Mouse (Mus musculus) hindbrain, postnatal 0 days (tissue): ENCODE measurements around the gene Col28a1. TPM values are rescaled to one million over a fixed set of nuclear protein-coding genes. Genes with fewer than 3 reads are reported as not detected.

ENCODE experiments used
- ATAC-seq: fragments of 200-750 bp; cut with Nextera tagmentation; 2 replicates; pipeline ENCODE4 v1.8.0; 2017; ENCODE audit warnings: mild to moderate bottlenecking, moderate TSS enrichment, moderate library complexity
- DNase-seq: peaks from one replicate; pipeline ENCODE4 v3.0.0-alpha.2; 2015; ENCODE audit warnings: low spot score
- H3K27ac ChIP-seq: fragments of 300-500 bp; sonication (generic); 2 replicates; pipeline ENCODE4 v1.5.1; 2014; ENCODE audit warnings: mild to moderate bottlenecking
- H3K27me3 ChIP-seq: fragments of 300-500 bp; sonication (generic); 2 replicates; pipeline ENCODE4 v1.6.1; 2014; ENCODE audit warnings: low read length, mixed read lengths; ENCODE audit not compliant: insufficient read depth
- H3K36me3 ChIP-seq: fragments of 300-500 bp; sonication (generic); 2 replicates; pipeline ENCODE4 v1.6.1; 2014; ENCODE audit warnings: low read length, mixed read lengths; ENCODE audit not compliant: insufficient read depth
- H3K4me1 ChIP-seq: fragments of 300-500 bp; sonication (generic); 2 replicates; pipeline ENCODE4 v1.6.1; 2014; ENCODE audit warnings: antibody characterized with exemption, low read length, mixed read lengths; ENCODE audit not compliant: insufficient read depth
- H3K4me2 ChIP-seq: fragments of 300-500 bp; sonication (generic); 2 replicates; pipeline ENCODE4 v1.6.1; 2014; ENCODE audit warnings: low read depth, mild to moderate bottlenecking, low read length, moderate library complexity, mixed read lengths
- H3K4me3 ChIP-seq: fragments of 300-500 bp; sonication (generic); 2 replicates; pipeline ENCODE4 v1.5.1; 2014; ENCODE audit warnings: low read length
- H3K9ac ChIP-seq: fragments of 300-500 bp; sonication (generic); replicated peaks from 2 replicates; pipeline ENCODE4 v1.6.1; 2014; ENCODE audit warnings: mild to moderate bottlenecking, low read length, moderate library complexity, mixed read lengths
- H3K9me3 ChIP-seq: fragments of 300-500 bp; sonication (generic); 2 replicates; pipeline ENCODE4 v1.6.1; 2016; ENCODE audit warnings: low read length, mixed read lengths
- CTCF ChIP-seq: IDR thresholded peaks from 2 replicates; pipeline ENCODE4 v1.5.1; 2016; ENCODE audit warnings: antibody characterized with exemption, control low read depth, low read depth
- WGBS: fragments of 180-500 bp; shearing (Covaris S2); extraction: QIAGEN DNeasy Blood & Tissue Kit; methylation state at CpG from one replicate; pipeline ENCODE4 v1.1.7; 2014; 5-methylcytosine and 5-hydroxymethylcytosine counted together
- polyA plus RNA-seq: library from polyadenylated mRNA; unstranded; fragments of >200 nt; fragmentation: Nextera tagmentation; extraction: Ambion mirVana; gene quantifications from 2 replicates; pipeline ENCODE4 v1.2.1, GENCODE M21; 2015
- total RNA-seq: library from RNA; depleted of rRNA; stranded (reverse); fragments of >200 nt; gene quantifications from 2 replicates; pipeline ENCODE4 v1.2.3, GENCODE M21; 2014

Col28a1 gene
- total and polyA plus RNA-seq, 2 experiments from 2014 or later, result 0.94 to 1.4 TPM

GRCm38 (mm10) chr6:8160001-8160400, 32.4 kb downstream of the Col28a1 start:
- H3K4me3 ChIP-seq, result no peak overlapping the region
- 51% methylated on average over 2 of the region's 2 CpGs for WGBS
- no peak overlapping the region for H3K4me2 ChIP-seq
- H3K36me3 ChIP-seq, result no peaks in the 10 kb centered on the region
- ATAC-seq (no peak), DNase-seq (no peak)
- no peaks in the 10 kb centered on the region for H3K27me3 ChIP-seq
- no peaks in the 10 kb centered on the region for H3K4me1 ChIP-seq
- H3K9ac ChIP-seq, result no peak overlapping the region
- H3K27ac ChIP-seq, result no peak overlapping the region
- no peak for TF ChIP-seq CTCF
- no peaks in the 10 kb centered on the region for H3K9me3 ChIP-seq

DNA sequence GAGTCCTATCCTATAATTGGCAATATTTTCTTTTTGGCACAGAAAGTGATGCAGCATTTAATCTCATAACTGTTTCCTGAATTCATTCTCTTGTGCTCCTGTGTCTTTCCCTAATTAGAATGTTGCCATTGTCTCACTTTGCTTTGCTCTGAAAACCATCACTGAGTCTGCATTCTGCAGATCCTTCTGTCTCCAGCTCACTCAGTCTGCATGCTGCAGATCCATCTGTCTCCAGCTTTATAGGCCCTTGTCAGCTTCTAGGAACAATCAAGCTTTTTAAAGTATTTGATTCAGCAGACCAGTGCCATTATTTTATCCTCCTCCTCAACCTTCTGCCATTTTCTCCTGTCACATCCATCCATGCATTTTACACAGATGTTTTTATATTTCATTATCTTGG, 35.3 kb downstream of the Col28a1 start:
- no peak overlapping the region for H3K4me2 ChIP-seq
- ATAC-seq, result no peak
- no peak overlapping the region for H3K4me3 ChIP-seq
- H3K36me3 ChIP-seq, result no peaks in the 10 kb centered on the region
- H3K4me1 ChIP-seq, result no peaks in the 10 kb centered on the region
- no peak for DNase-seq
- no peak for TF ChIP-seq CTCF
- H3K27me3 ChIP-seq, result no peaks in the 10 kb centered on the region
- H3K9me3 ChIP-seq, result no peaks in the 10 kb centered on the region
- H3K9ac ChIP-seq, result no peak overlapping the region
- H3K27ac ChIP-seq, result no peak overlapping the region

- TF ChIP-seq CTCF, result no peak
- Histone ChIP-seq H3K9me3 (no peaks in the 10 kb centered on the region), H3K9ac (no peak overlapping the region), H3K36me3 (no peaks in the 10 kb centered on the region), H3K4me2 (no peak overlapping the region), H3K4me3 (no peak overlapping the region), H3K4me1 (no peaks in the 10 kb centered on the region), H3K27ac (no peak overlapping the region), H3K27me3 (no peaks in the 10 kb centered on the region)
- 52% methylated on average over 10 of the region's 10 CpGs for WGBS
- DNase-seq, result peak; percentile 28
- ATAC-seq, result peak; percentile 32; the same call in 1 of the 2 replicates
Measured at GRCm38 (mm10) chr6:8152551-8153361, 39.7 kb downstream of the Col28a1 start.

DNA sequence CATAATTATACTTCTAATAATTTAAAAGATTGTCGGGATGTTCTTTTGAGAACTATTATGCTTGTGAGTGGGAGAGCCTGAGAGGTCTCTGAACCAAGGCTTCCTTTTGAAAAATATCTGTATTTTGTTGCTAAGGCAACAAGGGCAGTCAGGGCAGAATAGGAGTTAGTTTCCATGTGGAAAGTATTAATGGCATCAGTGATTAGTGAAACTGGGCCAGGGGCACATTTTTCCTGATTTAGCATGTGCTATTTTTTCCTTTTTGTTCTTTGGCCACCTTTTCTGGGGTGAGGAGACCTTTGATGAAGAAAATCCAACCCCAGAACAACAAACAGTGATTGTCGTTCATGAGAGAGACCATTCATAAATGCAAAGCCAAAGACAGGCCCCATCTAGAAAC, 43.5 kb downstream of the Col28a1 start:
- Histone ChIP-seq H3K4me1 (no peaks in the 10 kb centered on the region), H3K27ac (no peak overlapping the region), H3K36me3 (no peaks in the 10 kb centered on the region), H3K9me3 (no peaks in the 10 kb centered on the region), H3K9ac (no peak overlapping the region), H3K4me2 (no peak overlapping the region), H3K27me3 (no peaks in the 10 kb centered on the region), H3K4me3 (no peak overlapping the region)
- WGBS, result 82% methylated on average over 2 of the region's 2 CpGs
- TF ChIP-seq CTCF, result no peak
- ATAC-seq (no peak), DNase-seq (no peak)

GRCm38 (mm10) chr6:8141881-8142280, 50.5 kb downstream of the Col28a1 start:
- Histone ChIP-seq H3K36me3 (no peaks in the 10 kb centered on the region), H3K9me3 (no peaks in the 10 kb centered on the region), H3K4me3 (no peak overlapping the region), H3K4me2 (no peak overlapping the region), H3K9ac (no peak overlapping the region), H3K27ac (no peak overlapping the region), H3K4me1 (no peaks in the 10 kb centered on the region), H3K27me3 (no peaks in the 10 kb centered on the region)
- WGBS, result 48% methylated on average over 1 of the region's 1 CpGs
- TF ChIP-seq CTCF, result no peak
- ATAC-seq (no peak), DNase-seq (no peak)

DNA sequence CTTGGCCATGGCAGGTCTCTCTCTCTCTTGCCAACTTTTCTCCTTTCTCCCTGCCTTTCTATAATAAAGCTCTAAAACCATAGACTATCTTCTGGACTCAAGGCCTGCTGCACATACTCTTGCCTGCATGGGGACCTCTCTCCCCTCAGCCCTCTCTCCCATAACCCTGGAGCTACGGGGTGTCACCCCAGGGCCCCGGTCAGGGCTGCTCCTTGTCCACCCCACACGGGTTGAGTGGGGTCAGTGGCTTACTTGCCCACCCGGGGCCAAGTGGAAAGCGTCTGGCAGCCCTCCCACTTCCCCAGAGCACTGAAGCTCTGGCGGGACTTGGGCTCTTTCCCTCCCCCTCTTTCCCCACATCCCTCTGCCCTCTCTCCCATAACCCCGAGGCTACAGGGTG, 62.3 kb downstream of the Col28a1 start:
- Histone ChIP-seq H3K4me3 (no peak overlapping the region), H3K4me1 (no peaks in the 10 kb centered on the region), H3K27me3 (no peaks in the 10 kb centered on the region), H3K27ac (no peak overlapping the region), H3K4me2 (no peak overlapping the region), H3K9me3 (no peaks in the 10 kb centered on the region), H3K36me3 (no peaks in the 10 kb centered on the region), H3K9ac (no peak overlapping the region)
- 71% methylated on average over 7 of the region's 7 CpGs for WGBS
- ATAC-seq (no peak), DNase-seq (no peak)
- no peak for TF ChIP-seq CTCF

- no peaks in the 10 kb centered on the region for H3K4me1 ChIP-seq
- no peaks in the 10 kb centered on the region for H3K27me3 ChIP-seq
- WGBS, result 92% methylated on average over 1 of the region's 1 CpGs
- no peak overlapping the region for H3K9ac ChIP-seq
- no peak for ATAC-seq
- TF ChIP-seq CTCF, result no peak
- no peaks in the 10 kb centered on the region for H3K9me3 ChIP-seq
- H3K36me3 ChIP-seq, result no peaks in the 10 kb centered on the region
- H3K27ac ChIP-seq, result no peak overlapping the region
- H3K4me2 ChIP-seq, result no peak overlapping the region
- DNase-seq, result no peak
- no peak overlapping the region for H3K4me3 ChIP-seq
Measured at GRCm38 (mm10) chr6:8128164-8128563, 64.3 kb downstream of the Col28a1 start.
